Mouse (Mus musculus) heart, adult 9 months (tissue): ENCODE measurements around the gene Tnip1.

Experiments
- DNase-seq, 2 experiments: peaks; one replicate each; pipeline ENCODE4 v3.0.0; 2022; ENCODE audit warnings: low spot score in 2 of 2

Tnip1 gene

GRCm38 (mm10) chr11:54962810-54963209, at the start of gene Tnip1:
Gene Tnip1, minus strand, starts transcription at chr11:54962917.
- DNase-seq: peak in 1 of 2 experiments; percentile 33

GRCm38 (mm10) chr11:55011440-55011839, 48.7 kb upstream of the Tnip1 start:
- no peak for DNase-seq

GRCm38 (mm10) chr11:55008230-55008629, 45.5 kb upstream of the Tnip1 start:
- no peak for DNase-seq

- DNase-seq: no peak
Measured at GRCm38 (mm10) chr11:55005684-55006083, 43.0 kb upstream of the Tnip1 start.

- peak in 1 of 2 experiments; percentile 29 for DNase-seq
Measured at GRCm38 (mm10) chr11:55004970-55005502, 42.3 kb upstream of the Tnip1 start.

GRCm38 (mm10) chr11:54998708-54999107, 36.0 kb upstream of the Tnip1 start:
- no peak for DNase-seq

GRCm38 (mm10) chr11:54998284-54998683, 35.6 kb upstream of the Tnip1 start:
- peak; percentile 47 to 63 for DNase-seq

GRCm38 (mm10) chr11:54996176-54996575, 33.5 kb upstream of the Tnip1 start:
- no peak for DNase-seq

- no peak for DNase-seq
Measured at GRCm38 (mm10) chr11:54989920-54990319, 27.2 kb upstream of the Tnip1 start.

- no peak for DNase-seq
Measured at GRCm38 (mm10) chr11:54988754-54989349, 26.1 kb upstream of the Tnip1 start.

GRCm38 (mm10) chr11:54987974-54988373, 25.3 kb upstream of the Tnip1 start:
- no peak for DNase-seq

- no peak for DNase-seq
Measured at GRCm38 (mm10) chr11:54985086-54985485, 22.4 kb upstream of the Tnip1 start.

GRCm38 (mm10) chr11:54984581-54984980, 21.9 kb upstream of the Tnip1 start:
- DNase-seq: no peak

GRCm38 (mm10) chr11:54984085-54984484, 21.4 kb upstream of the Tnip1 start:
- peak in 1 of 2 experiments; percentile 68 for DNase-seq

- DNase-seq: no peak
Measured at GRCm38 (mm10) chr11:54982520-54982919, 19.8 kb upstream of the Tnip1 start.

- DNase-seq: no peak
Measured at GRCm38 (mm10) chr11:54981630-54982029, 18.9 kb upstream of the Tnip1 start.

- no peak for DNase-seq
Measured at GRCm38 (mm10) chr11:54977385-54977937, 14.7 kb upstream of the Tnip1 start.

GRCm38 (mm10) chr11:54976351-54976750, 13.6 kb upstream of the Tnip1 start:
- no peak for DNase-seq

- no peak for DNase-seq
Measured at GRCm38 (mm10) chr11:54975756-54976155, 13.0 kb upstream of the Tnip1 start.

- no peak for DNase-seq
Measured at GRCm38 (mm10) chr11:54975340-54975739, 12.6 kb upstream of the Tnip1 start.

- no peak for DNase-seq
Measured at GRCm38 (mm10) chr11:54974639-54975038, 11.9 kb upstream of the Tnip1 start.

- DNase-seq: peak; percentile 64 to 71
Measured at GRCm38 (mm10) chr11:54973481-54974212, 10.9 kb upstream of the Tnip1 start.

GRCm38 (mm10) chr11:54972789-54973188, 10.1 kb upstream of the Tnip1 start:
- no peak for DNase-seq
